Mouse (Mus musculus): ENCODE data around the gene Pecam1. TPM values are rescaled to one million over a fixed set of nuclear protein-coding genes. Genes with fewer than 3 reads are reported as not detected.
"Not testable (repeated sequence)": the region's sequence is repeated elsewhere in the genome, so short reads cannot be mapped to it uniquely, and the experiment has no call there.

The Pecam1 gene
- polyA plus RNA-seq, 1 experiment, result 10.7 TPM

DNA sequence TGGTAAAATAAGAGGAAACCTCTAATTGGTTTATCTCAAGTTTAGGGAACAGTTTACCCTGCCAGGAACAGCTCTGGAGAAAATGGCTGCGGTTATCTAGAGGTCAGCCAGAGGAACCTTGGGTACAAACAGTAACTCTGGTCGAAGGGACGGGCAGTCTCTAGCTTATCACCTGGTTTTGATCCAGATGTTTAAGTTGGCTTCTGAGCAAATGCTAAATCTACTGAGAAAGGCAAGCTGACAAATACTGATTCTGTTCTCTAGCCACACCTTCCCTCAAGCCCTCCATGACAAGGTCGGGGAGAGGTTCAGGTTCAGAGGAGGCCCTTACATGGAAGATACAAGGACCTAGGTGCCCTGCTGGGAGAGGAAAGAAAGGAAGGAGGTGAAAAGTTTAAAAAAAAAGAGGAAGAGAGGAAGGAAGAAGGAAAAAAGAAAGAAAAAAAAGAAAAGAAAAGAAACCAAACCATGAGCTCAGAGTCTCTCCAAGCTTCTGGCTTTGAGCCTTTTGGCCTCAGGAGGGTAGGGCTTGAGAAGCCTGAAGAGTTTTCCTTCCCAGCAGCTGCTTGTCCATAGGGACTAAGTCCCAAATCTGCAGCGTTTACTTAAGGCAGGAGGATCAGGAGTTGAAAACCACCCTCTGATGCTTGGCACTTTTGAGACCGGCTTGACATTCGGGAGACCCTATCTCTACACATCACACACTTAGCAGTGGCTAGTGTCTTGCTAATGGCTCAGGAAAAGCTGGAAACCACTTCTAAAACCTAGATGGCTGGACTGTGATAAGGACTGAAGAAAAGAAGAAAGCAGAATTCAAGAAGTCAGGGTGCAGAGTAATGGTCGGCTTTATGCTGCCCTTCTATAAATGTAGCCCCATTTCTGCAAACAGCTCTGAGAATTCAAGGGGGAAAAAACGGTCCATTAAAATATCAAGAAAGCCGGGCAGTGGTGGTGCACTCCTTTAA, 21.7 kb downstream of the Pecam1 start:
- TF ChIP-seq POLR2A (IDR thresholded peaks at IDR 0.05; ENCODE audit: low read depth, low read length) (no peak), CTCF (IDR thresholded peaks at IDR 0.05; ENCODE audit: extremely low read depth, insufficient read length, insufficient replicate concordance, low read depth, low read length) (no peak)
- peaks cover 10% of the 10 kb centered on the region for H3K4me1 ChIP-seq (ENCODE audit: control insufficient read depth, insufficient read depth, insufficient read length, low read length)
- peak overlapping the region; percentile 31; the same call in 1 of the 2 replicates for H3K27ac ChIP-seq (ENCODE audit: insufficient read depth, low read depth, low read length)
- H3K36me3 ChIP-seq (ENCODE audit: control insufficient read depth, insufficient read depth, low read length), result no peaks in the 10 kb centered on the region
- 54% methylated on average over 10 of the region's 10 CpGs for WGBS
- no peaks in the 10 kb centered on the region for H3K27me3 ChIP-seq (ENCODE audit: control insufficient read depth, insufficient read depth, low read length)
- H3K4me3 ChIP-seq (ENCODE audit: low read depth, low read length), result no peak overlapping the region

DNA sequence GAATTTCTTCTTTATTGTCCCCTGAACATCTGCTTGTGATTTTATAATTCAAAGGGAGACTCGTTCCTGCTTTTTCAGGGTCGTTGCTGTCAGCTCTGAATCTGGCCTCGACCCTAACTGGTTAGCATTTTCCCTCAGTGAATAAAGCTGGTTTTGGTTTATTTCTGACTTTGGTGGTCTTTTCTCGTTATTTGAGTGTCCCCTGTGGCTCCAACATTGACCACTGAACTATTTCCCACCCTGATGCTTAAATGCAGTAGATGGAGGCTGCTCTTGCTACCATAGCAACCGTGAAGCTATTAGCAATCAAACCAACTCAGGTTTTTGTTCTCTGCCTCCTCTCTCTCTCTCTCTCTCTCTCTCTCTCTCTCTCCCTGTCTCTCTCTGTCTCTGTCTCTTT, 22.5 kb downstream of the Pecam1 start:
- TF ChIP-seq POLR2A (IDR thresholded peaks at IDR 0.05; ENCODE audit: low read depth, low read length) (no peak), CTCF (IDR thresholded peaks at IDR 0.05; ENCODE audit: extremely low read depth, insufficient read length, insufficient replicate concordance, low read depth, low read length) (no peak)
- Histone ChIP-seq H3K36me3 (ENCODE audit: control insufficient read depth, insufficient read depth, low read length) (no peaks in the 10 kb centered on the region), H3K27ac (ENCODE audit: insufficient read depth, low read depth, low read length) (no peak overlapping the region), H3K4me1 (ENCODE audit: control insufficient read depth, insufficient read depth, insufficient read length, low read length) (peaks cover 12% of the 10 kb centered on the region), H3K27me3 (ENCODE audit: control insufficient read depth, insufficient read depth, low read length) (no peaks in the 10 kb centered on the region), H3K4me3 (ENCODE audit: low read depth, low read length) (no peak overlapping the region)
- 48% methylated on average over 5 of the region's 5 CpGs for WGBS

DNA sequence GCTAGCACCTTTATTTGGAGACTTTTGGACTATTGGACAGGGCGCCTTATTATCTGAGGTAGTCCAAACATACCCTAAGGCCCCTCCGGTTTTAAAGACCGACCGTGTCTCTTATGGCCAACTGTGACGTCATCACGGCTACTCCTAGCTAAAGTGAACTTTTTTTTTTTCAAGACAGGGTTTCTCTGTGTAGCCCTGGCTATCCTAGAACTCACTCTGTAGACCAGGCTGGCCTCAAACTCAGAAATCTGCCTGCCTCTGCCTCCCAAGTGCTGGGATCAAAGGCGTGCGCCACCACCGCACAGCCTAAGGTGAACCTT, 25.6 kb downstream of the Pecam1 start:
- H3K4me3 ChIP-seq (ENCODE audit: low read depth, low read length); H3K27me3 ChIP-seq (ENCODE audit: control insufficient read depth, insufficient read depth, low read length); H3K27ac ChIP-seq (ENCODE audit: insufficient read depth, low read depth, low read length); H3K36me3 ChIP-seq (ENCODE audit: control insufficient read depth, insufficient read depth, low read length): not testable (repeated sequence)
- H3K4me1 ChIP-seq (ENCODE audit: control insufficient read depth, insufficient read depth, insufficient read length, low read length), result peaks cover 25% of the 10 kb centered on the region
- WGBS, result 54% methylated on average over 9 of the region's 9 CpGs

DNA sequence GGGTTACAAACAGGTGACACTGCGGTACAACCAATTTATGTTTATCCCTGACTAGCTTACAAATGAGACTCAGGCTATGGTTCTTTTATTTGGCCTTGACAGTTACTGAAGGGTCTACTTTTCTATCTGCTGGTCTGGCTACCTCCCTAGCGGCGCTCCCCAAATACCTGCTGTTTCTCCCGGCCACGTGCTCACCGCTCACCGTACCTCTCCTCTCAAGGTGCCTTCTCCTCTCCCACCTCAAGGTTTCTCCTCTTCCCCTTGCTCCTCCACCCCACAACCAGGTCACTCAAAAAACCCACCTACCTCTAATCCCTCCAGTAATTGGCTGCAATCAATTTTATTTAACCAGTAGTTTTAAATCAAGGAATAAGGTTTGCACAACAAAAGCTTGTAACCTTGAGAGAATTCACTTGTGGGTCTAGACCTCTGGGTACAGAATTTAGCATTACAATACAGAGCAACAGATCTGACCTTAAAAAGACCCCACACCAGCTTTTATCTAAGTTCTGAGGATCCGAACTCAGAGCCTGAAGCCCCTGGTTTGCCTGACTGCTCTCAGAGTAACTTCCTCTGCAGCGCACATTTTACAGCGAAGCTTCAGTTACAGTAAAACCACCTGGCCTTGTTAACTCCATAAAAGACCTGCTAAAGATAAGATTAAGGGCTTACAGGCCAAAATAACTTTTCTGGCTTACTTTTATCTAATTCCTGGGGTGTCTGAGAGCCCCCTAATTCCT, 26.1 kb downstream of the Pecam1 start:
- no peak overlapping the region for H3K27ac ChIP-seq (ENCODE audit: insufficient read depth, low read depth, low read length)
- H3K36me3 ChIP-seq (ENCODE audit: control insufficient read depth, insufficient read depth, low read length), result no peaks in the 10 kb centered on the region
- H3K4me1 ChIP-seq (ENCODE audit: control insufficient read depth, insufficient read depth, insufficient read length, low read length), result peaks cover 29% of the 10 kb centered on the region
- TF ChIP-seq POLR2A (IDR thresholded peaks at IDR 0.05; ENCODE audit: low read depth, low read length) (no peak), CTCF (IDR thresholded peaks at IDR 0.05; ENCODE audit: extremely low read depth, insufficient read length, insufficient replicate concordance, low read depth, low read length) (no peak)
- no peak overlapping the region for H3K4me3 ChIP-seq (ENCODE audit: low read depth, low read length)
- no peaks in the 10 kb centered on the region for H3K27me3 ChIP-seq (ENCODE audit: control insufficient read depth, insufficient read depth, low read length)
- 77% methylated on average over 10 of the region's 10 CpGs for WGBS

DNA sequence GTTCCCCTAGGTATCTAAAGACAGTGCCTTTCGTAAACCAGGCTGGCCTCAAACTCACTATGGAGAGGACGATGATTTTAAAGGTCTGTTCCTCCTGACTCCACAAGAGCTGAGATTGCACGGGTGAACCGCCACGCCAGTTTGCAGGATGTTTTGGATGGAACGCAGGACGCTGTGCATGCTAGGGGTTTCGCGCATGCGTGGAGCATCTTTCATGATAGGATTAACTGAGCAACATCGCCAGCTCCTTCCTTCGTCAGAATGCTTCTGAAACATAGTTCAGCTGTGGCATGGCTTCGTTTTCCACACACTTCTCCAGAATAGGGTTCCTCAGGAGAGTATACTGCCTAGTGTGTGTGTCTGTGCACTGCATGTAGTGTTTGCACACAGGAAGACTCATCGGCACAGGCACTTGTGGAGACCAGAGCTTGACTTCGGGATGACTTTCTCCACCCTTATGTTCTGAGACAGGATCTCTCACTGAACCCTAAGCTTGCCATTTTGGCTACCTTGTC, 26.8 kb downstream of the Pecam1 start:
- 79% methylated on average over 15 of the region's 15 CpGs for WGBS
- TF ChIP-seq POLR2A (IDR thresholded peaks at IDR 0.05; ENCODE audit: low read depth, low read length), result no peak
- no peak for TF ChIP-seq CTCF (IDR thresholded peaks at IDR 0.05; ENCODE audit: extremely low read depth, insufficient read length, insufficient replicate concordance, low read depth, low read length)

DNA sequence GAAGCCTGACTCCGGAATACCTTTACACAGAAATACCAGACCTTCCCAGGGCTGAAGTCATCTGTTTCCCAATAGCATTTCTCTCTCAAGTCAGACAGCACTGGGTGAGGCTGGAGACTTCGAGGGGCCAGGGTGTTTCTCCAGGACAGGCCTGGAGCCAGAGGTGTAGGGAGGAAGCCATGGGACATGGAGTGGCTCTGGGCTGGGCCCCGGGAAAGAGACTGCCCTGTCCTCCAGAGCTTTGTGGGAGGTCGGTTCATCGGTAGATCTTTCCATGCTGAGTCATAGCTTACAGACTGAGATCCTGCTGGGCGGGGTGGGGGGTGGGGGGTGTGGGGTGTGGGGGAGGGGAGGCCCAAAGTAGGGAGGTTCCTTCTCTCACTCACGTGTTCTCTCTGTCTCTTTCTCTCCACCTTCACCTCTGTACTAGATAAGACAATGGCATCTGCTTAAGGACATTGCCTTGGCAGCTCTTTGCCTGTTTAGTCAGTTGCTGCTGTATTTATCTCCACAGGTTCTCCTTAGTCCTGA, 27.5 kb downstream of the Pecam1 start:
- no peaks in the 10 kb centered on the region for H3K27me3 ChIP-seq (ENCODE audit: control insufficient read depth, insufficient read depth, low read length)
- H3K4me3 ChIP-seq (ENCODE audit: low read depth, low read length), result no peak overlapping the region
- peaks cover 23% of the 10 kb centered on the region for H3K4me1 ChIP-seq (ENCODE audit: control insufficient read depth, insufficient read depth, insufficient read length, low read length)
- H3K36me3 ChIP-seq (ENCODE audit: control insufficient read depth, insufficient read depth, low read length), result no peaks in the 10 kb centered on the region
- TF ChIP-seq CTCF (IDR thresholded peaks at IDR 0.05; ENCODE audit: extremely low read depth, insufficient read length, insufficient replicate concordance, low read depth, low read length), result no peak
- TF ChIP-seq POLR2A (IDR thresholded peaks at IDR 0.05; ENCODE audit: low read depth, low read length), result no peak
- 7% methylated on average over 7 of the region's 7 CpGs for WGBS
- H3K27ac ChIP-seq (ENCODE audit: insufficient read depth, low read depth, low read length), result peak overlapping the region; percentile 58

More for the DNA sequence above, 26.8 kb downstream of the Pecam1 start:
- H3K27ac ChIP-seq (ENCODE audit: insufficient read depth, low read depth, low read length), result no peak overlapping the region
- H3K36me3 ChIP-seq (ENCODE audit: control insufficient read depth, insufficient read depth, low read length), result no peaks in the 10 kb centered on the region
- H3K27me3 ChIP-seq (ENCODE audit: control insufficient read depth, insufficient read depth, low read length), result no peaks in the 10 kb centered on the region
- H3K4me1 ChIP-seq (ENCODE audit: control insufficient read depth, insufficient read depth, insufficient read length, low read length), result peaks cover 25% of the 10 kb centered on the region
- H3K4me3 ChIP-seq (ENCODE audit: low read depth, low read length), result no peak overlapping the region

DNA sequence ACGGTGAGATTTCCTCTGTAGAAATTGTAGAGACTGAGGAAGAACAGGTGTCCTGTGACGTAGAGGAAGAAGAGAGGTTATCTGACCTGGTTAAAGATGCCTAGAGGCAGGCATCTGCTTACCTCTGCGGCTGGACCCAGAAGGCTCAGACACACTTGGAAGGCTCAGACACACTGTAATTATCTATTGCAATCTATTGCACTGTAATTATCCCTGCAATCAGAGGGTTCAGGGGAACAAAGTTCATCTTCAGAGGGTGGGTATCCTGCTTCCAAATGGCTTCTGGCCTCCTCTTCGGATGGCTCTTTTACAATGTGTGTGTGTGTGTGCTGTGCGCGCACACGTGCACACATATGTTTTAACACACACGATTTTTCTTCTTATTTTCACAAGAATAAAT, 30.0 kb downstream of the Pecam1 start:
- TF ChIP-seq CTCF (IDR thresholded peaks at IDR 0.05; ENCODE audit: extremely low read depth, insufficient read length, insufficient replicate concordance, low read depth, low read length), result no peak
- Histone ChIP-seq H3K4me1 (ENCODE audit: control insufficient read depth, insufficient read depth, insufficient read length, low read length) (peaks cover 23% of the 10 kb centered on the region), H3K4me3 (ENCODE audit: low read depth, low read length) (no peak overlapping the region), H3K27ac (ENCODE audit: insufficient read depth, low read depth, low read length) (no peak overlapping the region), H3K36me3 (ENCODE audit: control insufficient read depth, insufficient read depth, low read length) (no peaks in the 10 kb centered on the region), H3K27me3 (ENCODE audit: control insufficient read depth, insufficient read depth, low read length) (no peaks in the 10 kb centered on the region)
- 30% methylated on average over 8 of the region's 8 CpGs for WGBS

Measured in small intestine, adult 2 months (tissue).